Mouse (Mus musculus) thymus, postnatal 0 days (tissue): ENCODE measurements around the gene Tmem119. TPM values are rescaled to one million over a fixed set of nuclear protein-coding genes. Genes with fewer than 3 reads are reported as not detected.
"Not testable (repeated sequence)": the region's sequence is repeated elsewhere in the genome, so short reads cannot be mapped to it uniquely, and the experiment has no call there.

ENCODE experiments used
- DNase-seq: peaks from one replicate; pipeline ENCODE4 v3.0.0-alpha.2; 2015; ENCODE audit warnings: low spot score
- polyA plus RNA-seq: library from polyadenylated mRNA; unstranded; fragments of >200 nt; fragmentation: Nextera tagmentation; extraction: Ambion mirVana; gene quantifications from 2 replicates; pipeline ENCODE4 v1.2.1, GENCODE M21; 2015

The Tmem119 gene
- polyA plus RNA-seq, 1 experiment from 2014 or later, result 6.1 TPM

DNA sequence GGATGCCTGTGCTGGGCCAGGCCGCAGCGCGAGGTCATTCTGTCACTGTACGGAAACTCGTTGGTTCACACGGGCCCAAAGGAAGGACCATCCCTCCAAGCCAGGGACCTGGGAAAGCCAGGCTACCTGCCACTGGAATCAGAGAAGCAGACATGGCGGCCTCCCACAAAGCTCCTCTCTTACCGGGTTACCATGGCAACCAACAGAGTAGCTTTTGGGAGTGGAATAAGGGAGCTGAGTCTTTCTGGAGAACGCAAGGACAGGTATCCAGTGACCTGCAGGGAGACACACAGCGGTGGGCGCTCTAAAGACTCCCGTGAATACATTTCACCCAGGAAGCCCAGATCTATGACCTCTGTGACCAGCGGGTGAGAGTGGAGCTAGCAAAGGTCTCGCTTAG is 18.3 kb upstream of the Tmem119 start:
- DNase-seq, result no peak

DNA sequence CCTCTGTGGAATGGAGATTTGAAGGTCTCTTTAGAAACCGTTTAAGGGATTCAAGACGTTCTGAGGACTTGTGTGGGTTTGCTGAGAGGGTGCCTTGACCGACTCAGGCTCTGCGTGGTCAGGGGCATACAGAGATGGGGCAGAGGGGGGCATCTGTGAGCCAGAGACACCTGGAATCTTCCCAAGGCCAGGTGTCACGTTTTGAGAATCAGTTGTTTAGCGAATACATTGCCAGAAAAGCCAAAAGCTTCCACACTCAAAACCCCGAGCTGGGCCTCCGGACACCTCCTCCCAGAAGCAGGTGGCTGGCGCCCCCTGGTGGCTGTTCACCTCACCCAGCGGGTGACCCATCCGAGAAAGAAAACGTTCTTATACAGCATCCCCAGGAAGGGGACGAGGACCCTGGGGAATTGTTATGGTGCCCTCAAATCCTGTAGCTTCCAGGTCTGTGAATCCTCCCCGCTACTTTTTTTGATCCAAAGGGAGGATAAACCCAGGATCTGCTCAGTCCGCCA is 15.4 kb upstream of the Tmem119 start:
- DNase-seq, result peak; percentile 85

DNA sequence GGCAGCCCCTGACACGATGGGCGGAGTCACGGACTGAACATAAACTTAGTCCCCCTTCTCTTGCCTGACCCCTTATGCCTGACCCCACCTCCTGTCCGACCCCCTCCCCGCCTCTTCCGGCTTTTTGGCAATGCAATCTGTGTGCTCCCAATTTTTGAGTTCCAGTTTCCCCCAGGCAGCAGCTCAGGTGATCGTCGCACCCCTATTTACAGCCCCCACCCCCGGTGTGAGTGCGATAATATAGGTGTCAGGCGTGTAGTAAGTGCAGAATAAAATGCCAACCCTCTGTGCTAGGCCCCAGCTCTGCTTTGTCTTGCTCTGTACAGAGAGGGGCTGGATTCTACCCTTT is 14.7 kb upstream of the Tmem119 start:
- DNase-seq, result no peak

DNA sequence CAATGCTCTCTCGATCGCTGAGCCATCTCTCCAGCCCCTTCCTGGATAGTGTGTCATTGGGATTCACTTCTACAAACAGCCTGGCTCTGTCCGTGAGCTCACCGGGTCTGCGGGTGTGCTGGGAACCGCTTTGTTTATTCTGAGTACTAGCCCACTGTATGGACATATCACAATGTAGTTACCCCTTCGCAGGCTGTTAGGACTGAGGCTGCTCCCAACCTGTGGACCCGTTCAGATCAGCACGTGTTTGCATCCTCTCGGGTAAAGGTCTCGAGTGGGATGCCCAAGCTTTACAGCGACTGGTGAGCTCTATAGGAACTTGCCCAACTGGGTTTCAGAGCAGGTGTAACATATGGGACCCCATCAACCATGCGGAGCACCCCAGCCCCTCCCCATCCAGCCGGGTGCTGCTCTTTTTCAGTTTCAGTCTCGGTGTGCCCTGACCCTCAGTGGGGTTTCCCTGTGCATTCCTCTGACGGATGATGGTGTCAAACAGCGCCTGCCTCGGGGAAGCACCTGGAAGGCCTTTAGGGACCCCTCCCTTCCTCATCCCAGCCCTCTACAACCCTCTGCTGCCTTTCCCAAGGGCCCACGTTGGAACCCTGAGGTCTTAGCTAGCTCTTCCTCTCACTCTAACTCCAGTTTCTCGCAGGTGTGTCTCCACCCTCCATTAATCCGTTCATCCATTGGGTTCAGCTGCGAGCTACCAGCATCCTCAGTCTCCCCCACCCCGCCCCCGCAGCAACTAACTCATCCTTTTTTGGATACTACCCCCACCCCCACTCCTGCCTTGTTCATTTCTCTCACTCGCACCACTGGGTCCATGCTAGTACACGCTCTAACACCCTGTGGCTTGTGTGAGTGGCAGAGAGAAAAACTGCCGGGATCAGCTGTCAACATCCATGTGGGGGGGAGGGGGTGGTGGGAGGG is 14.1 kb upstream of the Tmem119 start:
- no peak for DNase-seq

DNA sequence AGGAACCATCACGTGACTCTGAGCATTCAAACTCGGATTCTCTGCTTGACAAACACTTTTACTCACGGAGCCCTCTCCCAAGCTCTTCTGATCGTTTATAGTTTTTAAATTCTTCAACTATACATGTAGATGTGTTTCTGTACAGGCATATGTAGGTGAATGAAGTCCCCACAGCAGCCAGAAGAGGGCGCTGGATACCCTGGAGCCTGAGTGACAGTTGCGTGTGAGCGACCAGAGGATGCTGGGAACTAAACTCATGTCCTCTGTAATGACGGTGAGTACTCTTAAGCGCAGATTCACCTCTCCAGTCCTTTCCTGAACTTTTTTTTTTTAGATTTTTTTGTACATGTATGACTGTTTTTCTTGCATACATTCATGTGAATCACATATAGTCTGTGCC is 13.3 kb upstream of the Tmem119 start:
- DNase-seq, result peak; percentile 41

DNA sequence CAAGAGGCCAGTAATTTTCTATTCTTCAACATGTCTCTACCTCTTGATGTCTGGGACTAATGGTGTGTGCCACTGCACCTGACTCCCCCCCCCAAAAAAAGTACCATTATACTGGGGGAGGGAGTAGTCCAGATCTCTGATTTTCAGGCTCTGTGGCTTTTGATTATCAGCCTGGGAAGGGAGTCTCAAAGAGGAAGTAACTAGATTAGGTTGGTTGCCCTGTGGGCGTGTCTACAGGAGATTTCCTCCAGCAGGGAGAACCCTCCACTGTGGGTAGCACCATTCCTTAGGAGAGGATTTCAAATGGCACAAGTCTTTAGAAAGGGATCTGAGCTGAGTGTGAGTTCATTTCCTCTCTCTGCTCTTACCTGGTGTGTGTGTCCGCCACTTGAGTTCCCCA is 12.3 kb upstream of the Tmem119 start:
- no peak for DNase-seq

DNA sequence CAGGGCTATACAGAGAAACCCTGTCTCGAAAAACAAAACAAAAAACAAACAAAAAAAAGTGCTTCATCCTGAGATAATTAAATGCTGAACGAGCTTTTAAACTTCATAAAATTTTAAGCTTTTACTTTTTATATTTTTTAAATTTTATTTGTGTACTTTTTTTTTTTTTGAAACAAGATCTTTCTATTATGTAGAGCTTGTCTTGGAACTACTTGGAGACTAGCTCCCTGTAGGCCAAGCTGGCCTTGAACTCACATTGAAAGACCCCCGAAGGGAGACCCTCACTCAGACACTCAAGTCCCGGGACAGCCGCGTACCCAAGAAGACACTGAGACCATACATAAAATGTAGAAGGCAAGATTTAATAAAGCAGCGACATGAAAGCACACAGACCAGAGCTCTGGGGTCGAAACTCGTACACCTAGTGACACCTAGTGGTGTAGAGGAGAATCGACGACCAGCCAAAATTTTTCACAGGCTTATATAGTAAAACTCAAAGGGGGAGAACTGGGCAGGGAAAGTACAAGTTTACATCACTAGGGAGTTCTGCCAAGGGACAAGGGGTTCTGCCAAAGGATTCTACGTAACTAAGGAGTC is 11.6 kb upstream of the Tmem119 start:
- not testable (repeated sequence) for DNase-seq

DNA sequence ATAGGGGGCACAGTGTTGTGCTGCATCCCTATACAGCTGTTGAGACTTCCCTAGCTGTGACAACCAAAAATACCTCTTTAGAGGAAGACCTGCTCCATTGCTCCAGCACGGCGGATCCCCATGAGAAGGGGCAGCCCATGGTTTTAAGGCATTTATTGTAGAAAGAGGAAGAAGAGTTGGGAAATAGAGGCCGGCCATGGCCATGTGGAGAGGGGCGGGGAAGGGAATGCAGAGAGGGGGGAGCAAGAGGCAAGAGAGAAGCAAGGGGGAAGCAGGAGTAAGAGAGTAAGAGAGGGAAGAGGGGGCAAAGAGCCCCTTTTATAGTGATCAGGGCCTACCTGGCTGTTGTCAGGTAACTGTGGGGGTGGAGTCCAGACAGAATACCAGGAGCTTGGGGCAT is 9.8 kb upstream of the Tmem119 start:
- no peak for DNase-seq

DNA sequence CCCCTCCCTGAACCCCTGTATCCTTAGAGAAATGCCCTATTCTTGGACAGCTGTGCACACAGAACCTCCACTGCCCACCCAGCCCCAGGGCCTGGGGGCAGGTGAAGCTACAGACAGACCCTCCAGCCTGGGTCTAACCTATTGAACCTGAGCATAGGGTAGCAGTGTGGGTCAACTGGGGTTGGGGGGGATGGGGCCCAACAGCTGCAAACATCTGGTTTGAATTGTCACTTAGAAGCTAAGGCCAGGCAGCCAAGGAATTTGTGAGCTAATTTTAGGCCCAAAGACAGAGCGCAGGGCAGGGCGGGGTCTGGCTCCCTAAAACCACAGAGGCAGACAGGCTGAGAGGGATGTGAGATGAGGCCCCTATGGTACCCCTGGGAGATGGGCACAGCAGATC is 7.9 kb upstream of the Tmem119 start:
- no peak for DNase-seq

DNA sequence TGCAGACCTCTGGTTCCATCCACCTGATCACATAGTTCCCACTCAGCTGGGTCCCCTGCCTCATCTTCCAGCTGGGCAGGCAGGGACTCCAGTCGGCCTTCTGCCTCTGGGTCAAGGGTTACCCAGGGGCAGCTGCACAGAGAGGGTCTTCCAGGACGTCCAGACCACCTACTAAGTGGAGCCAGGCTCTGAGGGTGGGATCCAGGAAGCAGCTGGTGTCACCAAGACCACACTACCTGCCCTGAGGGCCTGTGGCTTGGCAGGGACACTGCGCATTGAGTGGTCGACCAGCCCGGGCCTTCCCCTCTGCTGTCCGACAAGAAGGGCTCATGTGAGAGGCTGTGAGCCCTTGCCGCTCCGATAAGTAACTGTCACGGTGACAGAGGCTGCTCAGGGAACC is 7.4 kb upstream of the Tmem119 start:
- DNase-seq, result no peak

DNA sequence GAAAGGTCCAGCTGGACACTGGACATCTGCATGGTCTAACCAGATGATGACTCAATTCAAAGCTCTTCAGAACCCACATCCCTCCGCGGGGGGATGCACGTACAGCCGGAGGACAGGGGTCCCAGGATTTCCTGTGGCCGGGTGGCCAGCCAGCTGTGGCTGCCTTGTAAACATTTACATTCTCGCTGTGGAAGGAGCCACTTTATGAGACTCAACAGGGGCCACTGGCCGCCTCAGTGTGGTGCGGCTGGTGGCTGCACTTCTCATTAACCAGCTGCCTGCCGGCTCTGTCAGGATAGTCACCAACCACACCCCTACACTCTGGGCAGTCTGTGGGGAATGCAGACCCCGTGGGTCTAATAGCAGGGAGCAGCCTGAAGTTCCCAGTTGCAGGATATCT is 6.1 kb upstream of the Tmem119 start:
- no peak for DNase-seq

DNA sequence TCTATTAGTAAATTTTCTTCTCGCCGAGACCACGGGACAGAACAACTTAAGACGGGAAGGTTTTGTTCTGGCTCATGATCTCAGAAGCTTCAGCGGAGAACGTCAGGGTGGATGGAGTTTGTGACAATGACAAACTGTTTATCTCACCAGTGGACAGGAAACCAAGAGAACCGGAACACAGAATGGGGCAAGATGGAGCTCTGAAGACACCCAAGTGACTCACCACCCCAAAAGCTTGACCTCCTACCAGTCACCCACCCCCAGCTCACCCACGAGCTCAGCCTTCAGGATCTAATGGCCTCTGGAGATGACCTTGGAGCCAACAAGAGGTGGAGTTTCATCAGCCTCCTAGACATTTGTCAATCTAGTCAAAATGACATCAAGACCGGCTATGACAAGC is 5.0 kb upstream of the Tmem119 start:
- DNase-seq, result no peak

DNA sequence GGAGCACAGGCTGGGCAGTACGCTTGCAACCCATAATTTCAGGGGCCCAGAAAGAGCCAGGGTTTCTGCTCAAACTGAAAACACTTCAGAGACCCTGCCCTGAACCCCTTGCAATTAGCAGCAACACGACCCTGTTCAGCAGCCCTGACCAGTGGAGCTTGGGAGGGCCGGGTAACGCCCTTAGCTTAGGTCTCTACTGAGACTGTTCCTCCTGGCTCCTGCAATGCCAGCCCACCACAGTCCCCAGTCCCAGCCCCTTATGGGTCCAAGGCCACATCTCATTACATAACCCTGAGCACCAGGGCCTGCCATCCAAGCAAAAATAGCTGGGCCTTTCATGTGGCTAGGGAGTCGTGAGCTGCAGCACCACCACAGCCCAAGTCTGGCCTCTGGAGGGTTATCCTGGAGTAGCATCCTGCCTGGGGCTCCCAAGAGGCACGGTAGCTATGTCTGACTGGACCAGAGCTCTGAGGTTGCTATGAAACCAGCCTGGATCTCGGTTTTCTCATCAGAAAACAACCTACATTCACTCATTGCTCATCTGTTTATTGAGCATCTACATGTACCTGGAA is 4.2 kb upstream of the Tmem119 start:
- DNase-seq, result no peak

DNA sequence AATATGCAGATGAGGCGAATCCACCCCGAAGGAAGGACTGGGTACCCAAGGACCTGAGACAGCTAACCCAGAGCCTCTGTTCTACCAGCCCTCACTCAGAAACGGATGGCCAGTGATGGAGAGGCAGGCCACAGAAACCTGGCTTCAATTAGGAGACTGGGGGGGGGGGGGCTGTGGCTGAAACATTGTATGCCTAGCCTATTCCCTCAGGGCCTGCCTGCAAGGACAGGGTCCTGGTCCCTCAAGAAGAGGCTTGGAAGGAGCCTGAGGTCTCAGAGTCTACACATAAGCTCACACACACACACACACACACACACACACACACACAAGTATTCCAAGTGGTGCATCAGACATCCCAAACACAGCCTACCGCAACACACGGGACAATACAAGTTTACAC is 625 bp downstream of the Tmem119 start:
- no peak for DNase-seq

DNA sequence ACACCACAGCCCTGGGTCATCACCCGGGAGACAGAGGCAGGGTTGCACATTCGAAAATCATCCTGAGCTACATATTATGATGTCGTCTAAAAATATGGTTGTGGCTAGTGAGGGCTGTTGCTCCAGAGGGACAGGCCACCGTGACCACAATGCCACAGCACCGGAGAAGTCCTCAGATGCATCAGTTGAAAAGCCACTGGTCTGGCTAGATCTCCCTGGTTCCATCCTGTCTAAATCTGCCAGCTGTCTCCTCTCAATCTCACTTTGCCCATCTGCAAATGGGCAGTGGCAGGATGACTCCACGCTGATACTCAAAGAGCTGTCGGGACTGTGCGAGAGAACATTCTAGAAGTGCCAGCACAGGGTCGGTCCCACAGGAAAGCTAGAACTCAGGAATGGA is 1.8 kb downstream of the Tmem119 start:
- DNase-seq, result no peak

DNA sequence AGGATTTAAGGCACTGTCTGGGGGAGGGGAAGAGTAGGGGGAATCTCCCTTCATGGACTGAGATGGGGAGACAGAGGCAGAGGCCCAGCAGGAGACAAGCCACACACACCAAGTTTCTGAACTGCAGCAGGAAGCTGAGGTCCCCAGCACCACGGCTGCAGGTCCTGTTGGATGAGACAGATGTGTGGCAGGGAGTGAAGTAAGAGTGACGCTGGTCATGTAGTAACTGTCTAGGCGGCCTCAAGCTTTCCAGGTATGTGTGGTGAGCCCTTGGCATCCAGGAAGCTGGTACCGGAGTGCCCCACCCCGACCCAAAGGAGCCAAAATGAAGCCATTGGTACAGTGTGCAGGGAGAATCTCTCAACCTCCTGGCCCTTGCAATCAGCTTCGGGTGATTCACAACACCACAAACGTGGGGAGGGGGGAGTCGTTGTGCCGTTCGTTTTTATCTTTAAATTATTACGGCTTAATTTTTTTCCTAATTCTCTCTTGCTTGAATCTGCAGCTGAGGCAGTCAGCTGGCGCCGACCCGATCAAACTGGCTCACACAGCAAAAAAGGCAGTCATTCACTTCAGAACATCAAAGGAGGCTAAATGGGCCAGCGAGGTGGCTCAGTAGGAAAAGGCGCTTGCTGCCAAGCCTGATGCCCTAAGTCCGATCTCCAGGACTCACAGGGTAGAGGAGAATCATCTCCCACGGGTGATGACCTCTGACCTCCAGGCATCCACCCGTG is 3.0 kb downstream of the Tmem119 start:
- DNase-seq, result peak; percentile 34

DNA sequence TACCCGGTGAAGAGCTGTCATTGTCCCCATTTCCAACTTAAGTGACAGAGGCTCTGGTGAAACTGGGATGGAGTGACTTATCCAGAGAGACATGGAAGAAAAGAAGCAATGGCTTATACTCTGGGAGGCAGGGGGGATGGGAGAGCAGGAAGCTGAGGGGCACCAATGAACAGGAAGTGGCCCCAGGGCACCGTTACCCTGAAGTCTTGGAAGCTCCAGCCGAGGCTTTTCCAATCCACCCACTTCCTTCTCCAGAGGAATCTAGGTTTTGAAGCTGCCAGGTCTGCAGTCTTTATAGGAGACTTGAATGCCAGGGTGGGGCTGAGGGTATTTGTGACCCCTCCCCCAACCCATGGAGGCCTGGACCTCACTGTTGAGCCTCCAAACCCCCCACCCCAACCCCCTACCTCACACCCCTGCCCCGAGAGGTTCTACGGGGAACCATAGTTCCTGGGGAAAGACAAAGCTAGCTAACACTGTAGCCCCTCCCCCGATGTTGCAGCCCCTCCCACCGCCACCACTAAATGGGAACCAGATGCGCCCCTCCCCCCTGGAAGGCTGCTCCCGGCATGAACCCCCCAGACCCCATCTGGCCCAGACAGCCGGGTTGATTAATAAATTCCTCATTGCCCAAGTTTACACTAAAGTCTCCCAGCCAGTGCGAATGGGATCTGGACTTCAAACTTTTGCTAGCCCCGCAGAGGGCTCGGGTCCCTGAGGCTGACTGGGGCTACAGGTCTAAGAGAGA is 3.7 kb downstream of the Tmem119 start:
- no peak for DNase-seq

DNA sequence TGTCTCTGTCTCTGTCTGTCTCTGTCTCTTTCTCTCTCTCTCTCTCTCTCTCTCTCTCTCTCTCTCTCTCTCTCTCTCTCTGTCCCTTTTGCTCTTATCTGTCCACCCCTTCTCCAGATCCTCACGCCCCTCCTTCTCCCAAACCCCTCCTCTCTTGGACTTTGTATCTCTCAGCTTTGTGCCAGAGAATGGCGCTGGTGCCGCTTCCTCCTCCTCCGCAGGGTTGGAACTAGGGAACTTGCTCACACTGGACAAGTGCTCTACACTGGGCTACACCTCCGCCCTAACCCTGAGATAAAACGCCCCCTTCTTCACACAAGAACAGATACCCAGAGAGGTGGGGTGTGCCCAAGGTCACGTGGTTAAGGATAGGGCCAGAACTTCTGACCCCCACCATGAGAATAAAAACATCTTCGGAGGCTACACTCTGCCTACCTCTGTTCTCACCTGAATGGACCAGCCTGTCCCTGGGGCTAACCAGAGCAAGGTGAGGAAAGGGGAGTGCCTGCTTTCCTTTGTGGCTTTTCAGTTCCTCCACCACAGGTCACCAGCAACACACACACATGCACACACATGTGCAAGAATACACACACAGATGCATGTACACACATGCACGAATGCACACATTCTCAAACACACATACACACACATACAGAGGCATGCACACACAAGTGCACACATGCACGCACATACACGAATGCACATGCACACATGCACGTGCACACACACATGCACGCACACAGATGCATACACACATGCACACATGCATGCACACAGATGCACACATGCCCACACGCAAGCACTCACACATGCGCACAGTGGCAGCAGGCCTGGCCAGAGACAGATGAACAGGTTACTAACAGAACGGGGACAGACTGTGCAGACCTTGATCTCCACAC is 8.9 kb downstream of the Tmem119 start:
- DNase-seq, result no peak

DNA sequence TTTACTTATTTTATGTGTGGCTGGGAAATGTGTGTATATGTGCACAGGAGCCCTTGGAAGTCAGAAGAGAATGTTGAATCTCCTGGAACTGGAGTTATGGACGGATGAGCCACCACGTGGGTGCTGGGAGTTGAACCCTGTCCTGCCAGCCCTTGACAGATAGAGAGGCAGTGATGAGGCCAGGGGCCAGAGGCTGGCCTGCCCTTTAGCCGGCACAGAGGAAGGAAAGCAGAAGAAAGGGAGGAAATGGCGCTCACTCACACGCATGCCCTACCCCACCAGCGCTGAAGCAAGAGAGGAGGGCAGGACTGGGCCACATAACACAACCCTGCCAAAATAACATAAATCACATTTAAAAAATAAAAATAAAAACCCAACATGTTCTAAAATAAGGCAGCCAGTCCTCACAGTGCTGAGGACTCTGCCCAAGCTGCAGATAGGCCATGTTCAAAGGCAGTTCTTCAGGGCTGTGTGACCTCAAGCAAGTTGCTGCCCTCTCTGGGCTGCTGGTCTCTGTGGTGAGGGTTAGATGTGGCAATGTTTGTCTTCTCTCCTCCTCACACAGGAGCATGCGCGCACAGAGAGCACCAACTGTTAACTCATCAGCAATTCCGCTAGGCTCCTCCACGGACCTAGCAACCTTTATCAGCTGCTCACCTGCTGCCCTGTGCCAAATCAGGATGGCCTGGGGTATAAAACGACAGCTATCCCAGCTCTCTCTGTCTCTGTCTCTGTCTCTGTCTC is 9.7 kb downstream of the Tmem119 start:
- DNase-seq, result no peak
